Mouse (Mus musculus): ENCODE measurements at regions not wholly inside any gene's neighbourhood (a gene's known extent, or its start where the extent isn't known, plus 50 kb on each side); places are given as distances from the start of the nearest gene placed in this dataset.
"Not testable (repeated sequence)": the region's sequence is repeated elsewhere in the genome, so short reads cannot be mapped to it uniquely, and the experiment has no call there.

DNA sequence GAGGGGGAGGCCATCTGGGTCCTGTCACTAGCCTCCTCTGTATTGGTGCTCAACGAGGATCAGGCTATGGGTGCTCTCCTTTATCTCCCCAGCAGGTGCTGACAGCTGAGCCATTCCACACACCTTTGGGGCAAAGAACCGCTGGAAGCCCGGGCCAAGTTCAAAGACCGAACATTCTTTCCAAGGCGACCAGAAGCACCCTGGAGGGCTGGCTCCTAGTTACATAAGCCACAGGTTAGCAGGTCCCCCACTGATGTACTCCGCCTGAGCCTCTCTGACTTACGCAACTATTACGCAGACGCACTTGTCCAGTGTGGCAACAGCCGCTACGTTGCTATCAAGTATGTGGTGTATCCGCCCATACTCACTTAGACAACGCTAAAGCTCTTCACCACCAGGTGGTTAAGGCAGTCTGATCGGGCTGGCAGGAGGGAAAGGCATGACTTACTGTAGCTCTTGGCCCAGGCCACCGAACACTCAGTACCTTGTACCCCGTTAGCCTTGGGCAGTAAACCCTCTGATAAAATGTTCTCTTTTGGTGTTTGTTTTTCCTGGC lies 69.2 kb downstream of the Gm33543 start:
- ATAC-seq, result no peak

DNA sequence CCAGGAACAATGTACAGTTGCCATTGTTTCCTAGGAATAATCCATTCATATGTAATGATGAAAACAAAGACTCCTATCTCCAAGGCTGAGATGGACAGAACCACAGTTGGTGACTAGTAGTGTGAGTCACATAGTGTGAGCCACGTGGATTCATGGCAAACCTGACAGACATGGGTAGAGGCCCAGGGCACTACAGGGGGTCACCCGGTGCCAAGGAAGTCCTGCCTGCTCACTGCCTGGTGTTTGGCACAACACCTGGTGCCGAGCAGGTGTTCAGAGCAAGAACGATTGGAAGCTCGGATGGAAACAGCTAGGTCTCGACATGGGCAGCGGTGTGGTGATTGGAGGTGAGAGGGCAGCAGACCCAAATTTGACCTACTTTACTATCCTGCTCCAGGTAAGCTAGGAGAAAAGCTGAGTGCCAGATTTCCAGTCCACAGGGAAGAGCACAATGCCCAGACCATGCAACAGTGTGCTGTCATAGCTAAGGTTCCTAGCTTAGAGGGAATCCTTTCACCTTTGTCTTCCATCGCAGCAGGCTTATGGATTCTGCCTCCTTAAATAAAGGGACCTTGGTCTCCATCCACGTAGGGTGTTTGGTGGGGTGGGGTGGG lies 69.8 kb downstream of the Gm33543 start:
- ATAC-seq, result no peak

DNA sequence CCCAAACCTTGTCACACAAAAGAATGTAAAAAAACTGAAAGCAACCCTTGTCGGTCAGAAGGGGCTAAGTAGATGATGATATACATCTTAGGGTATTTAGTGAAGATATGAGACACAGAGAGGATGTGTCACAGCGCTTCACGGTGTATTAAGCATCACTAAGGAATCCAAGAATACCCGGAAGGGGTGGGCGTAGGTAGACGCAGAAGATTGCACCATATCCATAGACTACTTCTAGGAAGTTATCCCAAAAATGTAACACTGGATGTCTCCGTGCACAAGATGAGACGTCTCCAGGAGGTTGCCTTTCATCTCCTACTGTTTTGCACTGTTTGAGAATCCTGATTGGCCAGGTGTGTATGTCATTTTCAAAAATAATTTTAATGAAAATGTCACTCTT lies 73.8 kb downstream of the Gm33543 start:
- no peak for ATAC-seq

DNA sequence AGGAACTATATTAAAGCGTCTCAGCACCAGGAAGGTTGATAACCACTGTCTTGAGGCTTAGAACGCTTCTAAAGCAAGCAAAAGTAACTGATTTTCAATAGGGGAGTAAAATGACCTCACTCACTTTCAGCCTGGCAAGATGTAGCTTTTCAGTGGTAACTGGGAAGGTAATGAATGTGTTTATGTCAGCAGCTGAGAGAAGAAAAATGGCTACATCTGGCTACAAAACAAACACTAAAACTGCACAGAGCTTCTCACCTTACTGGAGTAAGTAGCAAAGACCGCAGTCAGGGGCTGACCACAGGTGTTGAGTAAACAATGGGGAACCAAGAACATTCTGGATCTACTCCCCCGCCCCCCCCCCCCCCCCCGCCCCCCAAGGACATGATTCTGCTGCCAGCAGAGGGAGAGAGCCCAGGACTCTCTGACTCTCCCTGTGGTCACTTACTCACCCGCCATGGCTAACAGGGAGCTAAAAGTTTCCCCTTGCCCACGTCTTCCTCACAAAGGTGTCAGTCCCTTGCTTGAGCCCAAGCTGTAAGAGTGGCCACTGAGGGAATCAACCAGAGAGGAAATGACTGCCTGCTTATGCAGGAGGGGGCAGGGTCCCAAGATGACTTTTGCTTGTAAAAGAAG lies 75.1 kb downstream of the Gm33543 start:
- ATAC-seq, result no peak

DNA sequence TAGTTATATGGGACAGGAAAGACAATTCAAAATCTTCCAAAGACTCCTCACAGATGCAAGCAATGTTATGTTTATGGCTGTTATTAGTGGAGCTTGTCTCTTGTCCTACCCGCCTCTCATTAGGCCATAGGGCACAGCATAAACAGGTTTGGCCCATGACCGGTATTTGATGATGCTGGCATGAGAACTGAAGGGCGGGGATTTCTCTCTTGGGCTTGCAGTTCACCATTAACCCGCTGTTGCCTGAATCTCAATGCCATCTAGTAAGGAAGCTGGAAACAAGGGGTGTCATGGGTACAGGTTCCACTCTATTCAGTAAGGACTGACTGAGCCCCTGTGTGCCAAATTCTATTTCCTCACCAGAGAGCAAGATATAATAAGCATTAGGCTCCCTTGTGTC lies 78.6 kb downstream of the Gm33543 start:
- ATAC-seq, result no peak

DNA sequence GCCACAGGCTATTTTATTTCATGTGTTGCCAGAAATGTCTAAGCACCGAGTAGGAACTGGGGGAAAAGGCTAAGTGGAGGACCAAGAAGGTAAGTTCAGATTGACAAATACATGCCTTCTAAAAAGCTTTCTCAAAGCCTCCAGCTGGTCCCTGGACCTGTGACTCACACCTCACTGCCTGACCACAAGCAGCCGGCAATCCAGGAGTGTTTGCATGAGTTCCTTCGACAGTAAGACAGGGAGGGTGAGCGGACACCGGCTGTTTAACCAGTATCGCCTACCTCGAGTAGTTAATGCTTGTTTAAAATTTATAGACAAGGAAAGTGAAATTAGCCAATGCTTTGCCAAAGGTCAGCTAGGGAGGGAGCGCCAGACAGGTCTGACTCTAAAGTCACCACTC lies 80.1 kb downstream of the Gm33543 start:
- ATAC-seq, result no peak

DNA sequence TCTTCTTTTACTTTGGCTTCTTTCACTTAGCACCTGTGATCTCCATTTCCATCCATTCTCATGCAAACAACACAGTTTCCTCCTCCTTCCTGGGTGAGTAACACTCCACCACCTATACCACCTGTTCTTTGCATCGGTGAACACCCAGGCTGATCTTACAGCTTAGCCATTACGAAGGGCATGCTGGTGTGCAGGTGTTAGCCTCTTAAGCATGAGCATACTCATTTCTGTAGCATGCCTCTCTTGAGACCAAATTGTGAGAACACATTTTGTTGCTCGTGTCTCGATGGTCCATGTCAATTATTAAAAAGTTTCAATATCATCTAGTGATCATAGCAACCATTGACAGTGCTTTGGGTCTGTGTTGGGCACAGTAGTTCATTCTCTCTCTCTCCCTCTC lies 80.8 kb downstream of the Gm33543 start:
- no peak for ATAC-seq

DNA sequence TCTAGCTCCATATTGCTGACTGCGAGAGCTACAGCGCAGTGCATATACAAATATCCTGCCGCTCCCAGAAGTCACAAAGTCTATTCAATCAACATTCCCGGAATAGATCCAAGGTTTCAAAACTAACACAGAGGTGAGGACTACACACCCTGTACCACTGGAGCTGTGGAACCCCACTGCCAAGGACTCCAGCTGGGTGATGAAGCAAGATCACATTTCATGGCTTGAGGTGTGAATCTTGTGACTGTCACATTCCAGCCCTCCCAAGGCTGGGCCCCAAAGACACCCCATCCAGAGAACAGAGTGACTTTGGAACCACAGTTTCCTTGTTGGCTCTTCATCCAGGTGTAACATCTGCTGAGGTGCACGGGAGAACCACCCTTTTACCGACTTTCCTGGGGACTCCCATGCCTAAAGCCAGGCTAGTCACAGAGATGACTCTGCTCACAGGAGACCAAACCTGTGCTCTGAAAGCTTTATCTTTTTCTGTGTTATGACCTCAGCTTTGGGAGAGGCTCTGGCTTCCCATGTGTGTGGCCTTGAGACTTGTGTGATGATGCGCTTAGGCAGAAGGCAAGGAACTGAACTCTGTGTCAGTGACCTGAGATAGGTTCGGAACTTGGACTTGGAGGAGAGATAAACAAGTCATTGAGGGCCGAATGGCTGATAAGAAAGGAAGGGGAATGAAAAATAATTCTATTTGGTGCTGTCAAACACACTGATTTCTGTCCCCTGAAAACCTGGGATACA lies 82.4 kb downstream of the Gm33543 start:
- ATAC-seq, result no peak

DNA sequence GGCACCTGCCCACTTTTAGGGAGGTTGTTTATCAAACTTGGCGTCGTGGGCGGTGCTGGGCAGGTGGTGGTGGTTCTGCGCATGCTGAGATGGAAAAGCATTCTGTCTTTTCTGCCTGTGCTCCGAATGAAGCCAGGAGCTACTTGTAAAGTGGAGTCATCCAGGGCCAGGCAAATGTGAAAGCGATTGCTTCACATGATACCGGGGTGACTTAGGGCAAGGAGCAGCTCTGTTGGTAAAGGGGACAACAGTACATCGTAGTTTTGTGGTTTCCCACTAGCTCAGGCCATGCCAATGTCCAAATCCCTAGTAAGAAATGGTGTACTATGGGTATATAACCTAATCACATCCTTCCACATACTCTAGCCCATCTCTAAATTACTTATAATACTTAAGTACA lies 84.5 kb downstream of the Gm33543 start:
- ATAC-seq, result no peak

DNA sequence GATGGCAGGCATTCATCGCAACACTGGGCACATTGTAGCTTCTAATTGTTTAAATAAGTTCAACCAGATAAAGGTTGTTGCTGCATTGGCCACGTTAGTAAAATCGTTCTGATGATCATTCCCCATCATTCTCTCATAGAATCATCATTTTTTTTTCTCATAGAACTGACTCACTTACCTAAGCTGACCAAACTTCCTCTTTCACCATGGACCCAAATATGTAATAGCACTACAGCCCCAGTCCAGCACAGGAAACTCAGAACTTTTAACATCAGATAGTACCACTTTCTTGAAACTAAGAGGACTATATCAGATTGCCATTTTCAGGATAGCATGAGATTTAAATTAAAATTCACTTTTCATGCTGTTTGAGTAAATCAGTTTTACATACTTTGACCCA lies 82.2 kb upstream of the Anapc15-ps start:
- ATAC-seq, result no peak

DNA sequence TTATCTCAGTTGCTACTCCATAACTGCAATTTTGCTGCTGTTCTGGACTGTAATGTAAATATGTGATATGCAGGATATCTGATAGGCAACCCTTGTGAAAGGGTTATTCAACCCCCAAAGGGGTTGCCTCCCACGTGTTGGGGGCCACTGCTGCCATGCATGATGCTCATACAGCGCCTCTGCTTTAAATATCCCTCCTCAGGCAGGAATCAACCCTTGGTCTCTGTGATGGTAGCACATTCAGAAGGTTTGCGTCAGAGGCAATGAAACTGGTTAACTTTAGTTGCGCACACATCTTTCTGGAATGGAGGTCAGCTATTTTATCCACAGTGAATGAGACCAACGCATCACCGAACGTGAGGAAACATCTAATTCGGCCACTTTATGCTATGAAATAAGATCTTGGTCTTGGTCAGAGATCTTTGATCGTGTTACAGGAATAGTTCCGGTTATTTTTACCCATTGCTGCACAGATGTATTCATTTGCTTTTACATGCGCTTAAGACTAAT lies 80.2 kb upstream of the Anapc15-ps start:
- ATAC-seq, result no peak

DNA sequence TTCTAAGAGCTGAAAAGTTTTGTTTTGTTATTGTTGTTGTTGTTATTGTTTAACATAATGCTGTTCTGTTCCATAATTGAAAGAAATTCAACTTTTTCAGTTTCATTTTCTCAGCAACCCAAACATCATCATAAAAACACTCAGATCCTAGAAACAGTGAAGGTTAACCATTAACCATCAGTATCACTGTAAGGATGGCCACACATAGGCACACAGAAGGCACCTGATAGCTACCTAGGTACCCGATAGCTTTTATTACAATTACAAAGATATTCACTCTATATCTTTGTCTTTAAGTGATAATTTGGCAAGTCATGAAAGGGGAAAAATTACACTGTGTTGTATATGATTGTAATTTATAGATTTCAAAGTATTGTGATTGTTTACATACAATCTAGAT lies 75.1 kb upstream of the Anapc15-ps start:
- no peak for ATAC-seq

DNA sequence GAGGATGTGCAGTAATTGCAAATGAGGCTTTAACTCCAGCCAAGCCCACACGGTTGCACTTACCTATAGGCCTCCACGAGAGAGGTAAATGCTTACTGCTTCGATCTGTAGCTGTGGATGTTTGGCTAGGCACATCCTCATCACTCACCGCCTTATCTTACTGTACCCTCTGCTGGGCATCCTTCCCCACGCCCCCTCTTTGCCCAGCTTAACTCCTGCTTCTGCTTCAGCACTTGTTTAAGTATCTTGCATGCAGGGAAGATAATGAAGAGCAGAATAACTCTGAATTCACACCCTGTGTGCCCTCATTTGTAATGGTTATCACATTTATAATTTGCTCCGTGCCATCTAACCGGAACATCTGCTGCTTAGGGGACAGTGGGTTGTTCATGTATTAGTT lies 74.7 kb upstream of the Anapc15-ps start:
- ATAC-seq, result no peak

DNA sequence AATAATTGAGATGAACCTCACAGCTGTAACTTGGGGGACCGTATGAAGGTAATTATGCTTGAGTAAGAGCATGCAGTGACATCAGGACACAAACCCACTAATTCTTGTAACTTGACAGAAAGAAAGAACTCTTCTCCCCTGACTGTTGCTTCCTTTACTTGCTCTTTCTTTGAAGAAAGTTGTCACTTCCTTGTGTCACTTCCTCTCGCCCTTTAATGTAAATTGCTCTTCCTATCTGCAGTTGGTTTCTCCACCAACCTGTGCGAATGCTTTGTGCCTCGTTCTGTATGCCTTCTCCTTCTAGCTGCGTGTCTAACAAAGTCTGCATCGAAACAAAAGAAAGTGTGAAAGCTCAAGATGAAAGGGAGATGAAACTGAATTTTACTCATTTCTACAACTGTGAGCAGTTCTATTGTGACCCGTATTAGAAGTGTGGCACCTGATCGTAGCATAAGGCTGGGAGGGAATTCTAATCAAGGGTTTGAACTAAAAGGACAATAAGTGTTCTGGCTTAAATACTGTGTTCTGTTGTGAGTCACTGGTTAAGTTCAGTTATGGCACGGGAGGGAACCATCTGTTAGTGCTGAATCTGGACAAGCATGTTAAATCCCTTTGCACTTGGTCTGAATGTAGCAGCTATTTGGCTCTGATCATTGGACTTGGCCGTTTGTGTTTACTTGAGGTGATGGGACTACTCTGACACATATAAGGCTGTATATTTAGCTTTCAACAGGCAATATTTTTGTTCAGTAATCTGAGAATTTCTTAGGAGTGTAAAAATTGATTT lies 72.8 kb upstream of the Anapc15-ps start:
- ATAC-seq, result peak; percentile 96

DNA sequence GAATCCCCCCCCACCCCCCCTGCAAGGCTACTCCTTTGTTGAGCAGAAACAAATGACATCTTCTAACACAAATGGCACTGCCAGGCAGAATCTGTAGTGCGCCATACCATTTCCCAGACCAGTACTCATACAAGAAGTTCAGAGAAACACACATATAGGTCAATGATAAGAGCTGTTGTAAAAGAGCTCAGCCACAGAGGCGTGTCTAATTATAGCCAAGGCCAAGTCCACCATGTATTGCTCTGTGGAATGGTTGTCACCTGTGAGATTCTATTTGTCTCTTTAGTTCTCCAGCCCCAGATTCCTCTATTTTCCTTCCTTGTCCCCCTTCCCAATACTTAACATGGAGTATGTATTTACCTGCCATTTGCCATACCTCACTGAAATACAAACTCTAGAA lies 72.0 kb upstream of the Anapc15-ps start:
- no peak for ATAC-seq

DNA sequence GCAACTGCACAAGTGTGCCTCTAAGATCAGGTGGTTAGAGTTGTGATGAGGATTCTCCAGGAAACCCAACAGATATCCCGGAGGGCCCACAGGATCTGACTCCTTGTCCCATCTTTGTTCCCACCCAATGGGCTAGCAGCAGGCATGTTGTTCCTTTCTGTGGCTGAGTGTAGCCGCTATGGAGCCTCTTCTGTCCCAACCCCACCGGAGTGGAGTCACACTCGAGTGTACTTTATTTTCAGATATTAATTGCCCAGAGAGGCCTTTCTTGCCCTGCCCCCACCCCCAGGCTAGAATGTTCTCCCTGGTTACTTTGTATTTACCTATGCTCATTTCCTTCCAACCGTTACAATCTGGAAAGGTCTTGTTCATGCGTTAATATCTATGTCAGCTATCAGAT lies 70.4 kb upstream of the Anapc15-ps start:
- ATAC-seq, result no peak

DNA sequence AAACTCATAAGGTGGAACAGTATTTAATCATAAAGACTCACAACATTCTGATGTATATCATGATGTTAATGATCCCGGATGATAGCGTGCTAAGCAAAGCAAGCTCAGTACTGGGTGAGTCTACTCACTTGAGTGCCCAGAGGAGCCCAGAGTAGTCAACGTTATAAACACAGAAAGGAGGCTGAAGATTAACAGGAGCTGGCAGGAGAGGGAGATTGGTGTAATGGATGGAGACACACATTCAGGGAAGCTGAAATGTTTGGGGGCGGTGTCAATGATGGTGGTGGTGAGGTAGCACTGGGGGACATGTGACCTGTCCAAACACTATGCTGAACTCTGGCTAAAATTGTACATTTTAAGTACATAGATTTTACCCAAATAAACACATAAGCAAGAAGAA lies 66.2 kb upstream of the Anapc15-ps start:
- no peak for ATAC-seq

DNA sequence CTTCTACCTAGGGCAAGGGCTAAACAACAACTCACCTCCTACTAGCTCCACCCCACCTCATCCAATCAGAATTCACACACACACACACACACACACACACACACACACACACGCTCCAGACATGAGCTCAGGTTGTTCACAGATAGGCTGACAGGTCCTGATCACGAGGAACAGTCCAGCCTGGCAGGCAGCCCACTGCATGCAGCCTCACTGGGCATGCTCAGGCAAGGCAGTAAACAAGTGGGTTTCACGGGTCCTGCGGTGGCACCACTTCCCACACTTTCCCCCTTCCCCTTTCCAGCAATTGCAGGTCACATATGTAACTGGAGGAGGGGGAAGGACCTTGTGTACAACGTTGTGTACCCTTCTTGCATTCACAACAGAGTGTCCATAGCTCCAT lies 63.5 kb upstream of the Anapc15-ps start:
- ATAC-seq, result not testable (repeated sequence)

DNA sequence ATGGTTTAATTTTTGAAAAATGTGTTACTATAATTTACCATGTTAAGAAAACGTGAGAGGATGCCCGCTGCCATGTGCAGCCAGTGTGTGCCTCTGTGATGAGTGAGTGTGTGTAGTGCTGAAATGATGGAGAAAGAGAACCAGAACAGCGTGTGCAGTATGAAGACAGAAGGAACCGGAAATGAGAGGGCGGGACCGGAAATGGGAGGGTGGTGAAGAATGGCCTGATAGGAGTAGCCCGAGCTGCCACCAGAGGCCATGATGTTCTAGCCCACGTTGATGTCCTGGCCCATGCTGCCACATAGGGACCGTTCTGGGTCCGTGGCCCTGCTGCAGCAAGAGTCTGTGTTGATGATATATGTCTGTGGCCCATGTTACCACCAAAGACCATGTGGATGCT lies 57.8 kb upstream of the Anapc15-ps start:
- no peak for ATAC-seq

DNA sequence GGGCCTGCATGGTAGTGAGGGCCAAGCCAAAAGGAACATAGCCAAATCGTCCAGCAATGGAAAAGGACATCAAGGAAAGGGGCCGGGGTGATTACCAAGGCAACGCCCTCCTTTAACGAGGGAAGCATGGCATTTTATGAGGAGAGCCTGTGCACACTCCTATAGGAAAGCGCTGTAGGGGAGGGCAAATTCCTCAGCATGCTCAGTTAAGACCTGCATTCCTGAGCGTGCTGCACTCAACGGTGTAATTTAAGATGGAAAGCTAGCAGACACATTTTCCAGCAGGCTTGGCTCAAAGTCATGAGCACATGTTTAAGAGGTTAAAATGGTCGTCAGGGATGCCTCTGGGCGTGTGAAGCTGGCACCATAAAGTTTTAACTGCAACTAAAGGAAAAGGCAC lies 56.6 kb upstream of the Anapc15-ps start:
- no peak for ATAC-seq

DNA sequence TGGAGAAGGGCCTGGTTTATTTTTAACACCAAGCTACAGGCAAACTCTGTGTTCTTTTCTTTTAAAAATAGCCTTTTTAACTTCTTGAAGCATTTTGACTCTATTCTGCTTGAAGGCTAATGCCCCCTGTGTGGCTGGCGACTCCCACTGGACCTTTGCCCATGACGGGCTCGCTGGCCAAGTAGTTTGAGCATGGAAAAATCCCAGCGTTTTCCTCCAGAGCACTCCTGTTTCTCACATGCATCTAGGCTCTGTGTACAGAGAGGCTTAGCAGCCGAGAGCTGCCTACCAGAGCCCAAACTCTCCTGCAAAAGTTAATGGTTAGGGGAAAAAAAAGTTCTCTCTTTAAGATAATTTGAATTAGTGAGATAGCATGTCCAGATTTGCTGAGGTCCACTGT lies 52.7 kb upstream of the Anapc15-ps start:
- ATAC-seq, result no peak

DNA sequence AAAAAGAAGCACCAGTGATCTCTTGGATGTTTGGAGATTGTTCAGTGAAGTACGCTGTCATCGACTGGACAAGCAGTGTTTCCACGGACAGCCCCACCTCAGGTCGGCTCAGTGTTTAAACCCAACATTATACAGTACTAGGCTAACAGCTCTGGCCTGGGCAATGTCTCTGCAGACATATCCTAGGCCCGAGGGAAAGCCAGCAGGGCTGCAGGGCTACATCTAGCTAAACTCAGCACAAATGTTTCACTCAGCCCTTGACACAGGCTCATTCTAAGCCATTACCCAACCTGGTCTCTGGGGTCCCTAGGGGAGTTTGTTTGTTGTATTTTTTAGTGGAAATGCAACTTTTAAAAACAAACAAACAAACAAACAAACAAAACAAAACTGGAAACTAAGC lies 52.1 kb upstream of the Anapc15-ps start:
- ATAC-seq, result no peak

All from inflammation-experienced regulatory T-cells, adult 6 months (primary cell).